Mouse (Mus musculus): ENCODE measurements around the gene Iah1. TPM values are rescaled to one million over a fixed set of nuclear protein-coding genes. Genes with fewer than 3 reads are reported as not detected.

Iah1 gene
- polyA plus RNA-seq, 1 experiment from 2014 or later: 82.5 TPM

DNA sequence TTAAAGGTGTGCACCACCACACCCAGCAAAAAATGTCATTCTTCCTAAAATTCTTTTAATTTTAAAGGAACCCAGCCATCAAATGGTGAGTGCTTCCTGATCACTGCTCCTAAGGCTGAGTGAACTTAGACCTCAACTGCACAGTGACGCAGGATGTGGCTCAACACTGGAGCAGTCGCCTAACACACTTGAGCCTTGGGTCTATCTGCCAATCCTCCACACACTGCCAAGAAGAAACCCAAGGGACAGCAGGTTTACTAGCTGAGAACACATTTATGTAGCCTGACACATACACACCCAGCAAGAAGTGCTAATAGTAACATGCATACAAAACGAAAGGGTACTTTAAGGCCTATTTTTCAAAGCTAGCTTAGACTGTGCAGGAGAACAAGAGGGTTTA lies 10.1 kb downstream of the Iah1 start:
- H3K4me1 ChIP-seq (ENCODE audit: control insufficient read depth, insufficient read depth, low read length): no peaks in the 10 kb centered on the region
- no peaks in the 10 kb centered on the region for H3K27me3 ChIP-seq (replicated peaks; ENCODE audit: control insufficient read depth, insufficient read depth, low read length)
- H3K36me3 ChIP-seq (ENCODE audit: control insufficient read depth, insufficient read depth, low read length): peaks cover 13% of the 10 kb centered on the region
- H3K9me3 ChIP-seq (ENCODE audit: control insufficient read depth, low read length): no peaks in the 10 kb centered on the region
- 97% methylated on average over 3 of the region's 3 CpGs for whole genome bisulfite sequencing
- no peak overlapping the region for H3K9ac ChIP-seq (ENCODE audit: low read depth, low read length)
- no peak overlapping the region for H3K27ac ChIP-seq (ENCODE audit: low read length)
- ATAC-seq: no peak
- H3K4me3 ChIP-seq (ENCODE audit: low read length): no peak overlapping the region
- H3K4me2 ChIP-seq (ENCODE audit: low read depth, low read length): no peak overlapping the region

DNA sequence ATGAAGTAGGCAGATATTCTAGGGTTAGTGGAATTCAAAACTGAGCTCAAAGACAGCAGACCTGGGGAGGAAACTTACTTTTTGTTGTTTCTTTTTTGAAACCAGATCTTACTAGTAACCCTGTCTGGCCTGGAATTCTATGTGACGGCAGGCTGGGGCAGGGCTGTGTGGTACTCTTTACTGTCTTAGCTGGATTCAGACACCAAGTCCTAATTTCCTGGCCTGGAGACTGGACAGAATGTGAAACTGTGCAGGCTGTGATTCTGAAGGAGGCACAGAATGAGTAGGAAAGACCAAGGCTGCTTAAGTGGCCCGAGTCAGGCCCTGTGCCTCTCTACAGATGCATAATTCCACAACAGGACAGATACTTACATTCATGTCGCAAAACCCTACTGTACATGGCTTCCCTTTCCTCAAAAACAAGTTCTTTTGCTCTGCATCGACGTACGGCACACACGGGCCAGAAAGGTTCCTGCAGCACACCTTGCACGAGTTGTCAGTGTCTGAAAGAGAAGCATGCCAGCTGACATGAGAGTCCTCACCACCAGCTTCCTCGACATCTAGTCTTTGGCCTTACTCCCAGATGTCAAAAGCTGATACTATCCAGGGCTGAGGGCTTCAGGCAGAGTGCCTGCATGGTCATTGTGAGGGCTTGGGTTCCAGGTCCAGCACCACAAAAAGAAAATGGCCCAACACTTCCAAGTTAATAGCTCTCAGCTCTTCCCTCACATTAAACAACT lies 13.6 kb downstream of the Iah1 start:
- Histone ChIP-seq H3K9ac (ENCODE audit: low read depth, low read length) (no peak overlapping the region), H3K36me3 (ENCODE audit: control insufficient read depth, insufficient read depth, low read length) (peaks cover 14% of the 10 kb centered on the region; the same call in 1 of the 2 replicates), H3K9me3 (ENCODE audit: control insufficient read depth, low read length) (no peaks in the 10 kb centered on the region), H3K27me3 (replicated peaks; ENCODE audit: control insufficient read depth, insufficient read depth, low read length) (no peaks in the 10 kb centered on the region), H3K4me3 (ENCODE audit: low read length) (no peak overlapping the region), H3K27ac (ENCODE audit: low read length) (no peak overlapping the region), H3K4me1 (ENCODE audit: control insufficient read depth, insufficient read depth, low read length) (no peaks in the 10 kb centered on the region), H3K4me2 (ENCODE audit: low read depth, low read length) (no peak overlapping the region)
- 89% methylated on average over 9 of the region's 9 CpGs for WGBS
- no peak for ATAC-seq

- 85% methylated on average over 10 of the region's 10 CpGs for WGBS
- H3K27ac ChIP-seq (ENCODE audit: low read length): no peak overlapping the region
- H3K9ac ChIP-seq (ENCODE audit: low read depth, low read length): no peak overlapping the region
- H3K4me1 ChIP-seq (ENCODE audit: control insufficient read depth, insufficient read depth, low read length): no peaks in the 10 kb centered on the region
- H3K4me2 ChIP-seq (ENCODE audit: low read depth, low read length): no peak overlapping the region
- no peak for ATAC-seq
- no peak overlapping the region for H3K4me3 ChIP-seq (ENCODE audit: low read length)
- no peaks in the 10 kb centered on the region for H3K9me3 ChIP-seq (ENCODE audit: control insufficient read depth, low read length)
- peaks cover 8% of the 10 kb centered on the region; the same call in 1 of the 2 replicates for H3K36me3 ChIP-seq (ENCODE audit: control insufficient read depth, insufficient read depth, low read length)
- H3K27me3 ChIP-seq (replicated peaks; ENCODE audit: control insufficient read depth, insufficient read depth, low read length): no peaks in the 10 kb centered on the region
These were observed 14.9 kb downstream of the Iah1 start for GRCm38 (mm10) chr12:21330961-21331576.

- no peak for ATAC-seq
These were observed 15.5 kb downstream of the Iah1 start for GRCm38 (mm10) chr12:21331711-21332110.

DNA sequence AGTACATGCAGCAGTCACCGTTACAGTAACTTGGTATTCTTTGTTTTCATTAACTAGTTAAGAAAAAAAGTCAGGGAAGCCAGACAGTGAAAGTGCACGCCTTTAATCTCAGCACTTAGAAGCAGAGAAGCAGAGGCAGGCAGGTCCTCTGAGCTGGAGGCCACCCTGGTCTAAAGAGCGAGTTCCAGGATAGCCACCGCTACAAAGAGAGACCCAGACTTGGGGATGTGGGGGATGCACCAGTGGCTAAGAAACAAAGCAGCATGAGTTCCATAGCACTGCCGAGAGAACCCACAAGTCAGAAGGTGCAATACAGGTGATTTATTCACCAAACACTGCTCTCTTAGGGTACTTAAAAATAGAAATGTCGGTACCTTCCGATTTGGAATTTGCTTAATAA lies 16.8 kb downstream of the Iah1 start:
- Histone ChIP-seq H3K36me3 (ENCODE audit: control insufficient read depth, insufficient read depth, low read length) (peaks cover 8% of the 10 kb centered on the region; the same call in 1 of the 2 replicates), H3K9ac (ENCODE audit: low read depth, low read length) (no peak overlapping the region), H3K27me3 (replicated peaks; ENCODE audit: control insufficient read depth, insufficient read depth, low read length) (no peaks in the 10 kb centered on the region), H3K4me3 (ENCODE audit: low read length) (no peak overlapping the region), H3K4me2 (ENCODE audit: low read depth, low read length) (no peak overlapping the region), H3K4me1 (ENCODE audit: control insufficient read depth, insufficient read depth, low read length) (no peaks in the 10 kb centered on the region), H3K9me3 (ENCODE audit: control insufficient read depth, low read length) (no peaks in the 10 kb centered on the region), H3K27ac (ENCODE audit: low read length) (no peak overlapping the region)
- WGBS: 91% methylated on average over 7 of the region's 7 CpGs
- no peak for ATAC-seq

More at GRCm38 (mm10) chr12:21331711-21332110, 15.5 kb downstream of the Iah1 start:
- H3K9ac ChIP-seq (ENCODE audit: low read depth, low read length): no peak overlapping the region
- no peaks in the 10 kb centered on the region for H3K4me1 ChIP-seq (ENCODE audit: control insufficient read depth, insufficient read depth, low read length)
- no peak overlapping the region for H3K4me3 ChIP-seq (ENCODE audit: low read length)
- H3K36me3 ChIP-seq (ENCODE audit: control insufficient read depth, insufficient read depth, low read length): peaks cover 8% of the 10 kb centered on the region; the same call in 1 of the 2 replicates
- WGBS: 85% methylated on average over 6 of the region's 6 CpGs
- H3K4me2 ChIP-seq (ENCODE audit: low read depth, low read length): no peak overlapping the region
- H3K9me3 ChIP-seq (ENCODE audit: control insufficient read depth, low read length): no peaks in the 10 kb centered on the region
- no peaks in the 10 kb centered on the region for H3K27me3 ChIP-seq (replicated peaks; ENCODE audit: control insufficient read depth, insufficient read depth, low read length)
- no peak overlapping the region for H3K27ac ChIP-seq (ENCODE audit: low read length)

DNA sequence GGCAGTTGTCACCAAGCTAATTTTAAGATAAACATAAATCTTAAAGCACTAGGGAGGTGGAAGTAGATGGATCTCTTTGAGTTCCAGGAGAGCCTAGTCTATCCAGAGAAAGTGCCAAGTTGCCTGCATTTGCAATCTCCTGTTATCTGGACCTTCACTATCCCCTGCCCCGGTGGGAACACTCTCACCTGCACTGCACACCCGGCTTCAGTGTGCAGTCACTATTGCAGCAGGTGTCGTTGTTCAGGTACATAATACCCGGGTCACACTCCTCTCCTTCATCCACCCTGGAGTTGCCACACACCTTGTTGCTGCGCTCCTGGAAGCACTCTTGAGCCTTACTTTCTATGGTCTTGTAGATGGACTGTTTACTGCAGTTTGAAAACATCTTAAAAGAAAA lies 17.6 kb downstream of the Iah1 start:
- H3K4me1 ChIP-seq (ENCODE audit: control insufficient read depth, insufficient read depth, low read length): no peaks in the 10 kb centered on the region
- peaks cover 8% of the 10 kb centered on the region; the same call in 1 of the 2 replicates for H3K36me3 ChIP-seq (ENCODE audit: control insufficient read depth, insufficient read depth, low read length)
- no peak overlapping the region for H3K4me3 ChIP-seq (ENCODE audit: low read length)
- WGBS: 91% methylated on average over 5 of the region's 5 CpGs
- no peak overlapping the region for H3K9ac ChIP-seq (ENCODE audit: low read depth, low read length)
- ATAC-seq: peak; percentile 65; the same call in 1 of the 2 replicates
- no peaks in the 10 kb centered on the region for H3K9me3 ChIP-seq (ENCODE audit: control insufficient read depth, low read length)
- no peak overlapping the region for H3K27ac ChIP-seq (ENCODE audit: low read length)
- no peak overlapping the region for H3K4me2 ChIP-seq (ENCODE audit: low read depth, low read length)
- no peaks in the 10 kb centered on the region for H3K27me3 ChIP-seq (replicated peaks; ENCODE audit: control insufficient read depth, insufficient read depth, low read length)

DNA sequence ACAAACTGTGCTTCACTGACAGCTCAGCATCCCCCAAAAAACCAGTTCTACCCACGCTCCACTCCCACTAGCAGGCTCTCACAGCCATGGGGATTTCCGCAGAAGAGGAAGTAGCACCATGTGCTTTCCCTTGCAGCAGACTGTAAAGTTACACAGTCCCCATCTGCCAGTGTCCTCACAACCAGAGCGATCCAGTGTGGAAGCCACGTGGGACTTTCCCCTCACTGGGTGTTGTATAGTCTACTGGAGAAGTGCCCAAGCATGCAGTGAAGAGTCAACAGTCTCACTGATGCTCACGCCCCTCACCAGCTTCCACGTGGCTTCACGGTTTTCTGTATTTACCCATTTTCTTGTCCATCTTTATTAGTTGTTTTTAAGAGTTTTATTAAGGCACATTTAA lies 19.7 kb downstream of the Iah1 start:
- ATAC-seq: no peak
- 80% methylated on average over 7 of the region's 7 CpGs for WGBS
- H3K4me3 ChIP-seq (ENCODE audit: low read length): no peak overlapping the region
- peaks cover 4% of the 10 kb centered on the region; the same call in 1 of the 2 replicates for H3K36me3 ChIP-seq (ENCODE audit: control insufficient read depth, insufficient read depth, low read length)
- H3K9ac ChIP-seq (ENCODE audit: low read depth, low read length): no peak overlapping the region
- no peaks in the 10 kb centered on the region for H3K27me3 ChIP-seq (replicated peaks; ENCODE audit: control insufficient read depth, insufficient read depth, low read length)
- H3K4me1 ChIP-seq (ENCODE audit: control insufficient read depth, insufficient read depth, low read length): no peaks in the 10 kb centered on the region
- no peak overlapping the region for H3K4me2 ChIP-seq (ENCODE audit: low read depth, low read length)
- H3K9me3 ChIP-seq (ENCODE audit: control insufficient read depth, low read length): no peaks in the 10 kb centered on the region
- H3K27ac ChIP-seq (ENCODE audit: low read length): no peak overlapping the region

DNA sequence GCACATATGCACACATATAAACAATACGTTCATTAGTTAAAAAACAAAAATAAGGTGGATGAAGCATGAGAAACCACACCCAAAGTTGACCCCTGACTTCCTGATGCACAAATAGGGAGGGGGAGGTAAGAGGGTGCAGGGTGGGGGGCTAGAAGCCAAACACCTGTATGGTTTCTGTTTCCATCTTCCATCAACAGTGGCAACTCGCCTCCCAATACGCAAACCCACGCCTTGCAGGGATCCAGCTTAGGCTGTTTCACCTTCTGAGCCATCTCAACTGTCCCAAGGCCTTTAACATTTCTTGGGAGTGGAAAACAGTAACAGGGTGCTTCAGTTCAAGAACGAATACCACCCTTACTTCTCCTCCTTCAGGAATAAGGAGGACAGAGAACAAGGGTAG lies 21.0 kb downstream of the Iah1 start:
- H3K27me3 ChIP-seq (replicated peaks; ENCODE audit: control insufficient read depth, insufficient read depth, low read length): no peaks in the 10 kb centered on the region
- H3K36me3 ChIP-seq (ENCODE audit: control insufficient read depth, insufficient read depth, low read length): peaks cover 4% of the 10 kb centered on the region; the same call in 1 of the 2 replicates
- H3K9ac ChIP-seq (ENCODE audit: low read depth, low read length): no peak overlapping the region
- H3K9me3 ChIP-seq (ENCODE audit: control insufficient read depth, low read length): no peaks in the 10 kb centered on the region
- H3K27ac ChIP-seq (ENCODE audit: low read length): no peak overlapping the region
- H3K4me2 ChIP-seq (ENCODE audit: low read depth, low read length): no peak overlapping the region
- H3K4me3 ChIP-seq (ENCODE audit: low read length): no peak overlapping the region
- WGBS: 95% methylated on average over 5 of the region's 5 CpGs
- no peak for ATAC-seq
- H3K4me1 ChIP-seq (ENCODE audit: control insufficient read depth, insufficient read depth, low read length): no peaks in the 10 kb centered on the region

- ATAC-seq: no peak
- Histone ChIP-seq H3K4me2 (ENCODE audit: low read depth, low read length) (no peak overlapping the region), H3K27ac (ENCODE audit: low read length) (no peak overlapping the region), H3K36me3 (ENCODE audit: control insufficient read depth, insufficient read depth, low read length) (no peaks in the 10 kb centered on the region), H3K27me3 (replicated peaks; ENCODE audit: control insufficient read depth, insufficient read depth, low read length) (no peaks in the 10 kb centered on the region), H3K4me1 (ENCODE audit: control insufficient read depth, insufficient read depth, low read length) (no peaks in the 10 kb centered on the region), H3K9ac (ENCODE audit: low read depth, low read length) (no peak overlapping the region), H3K4me3 (ENCODE audit: low read length) (no peak overlapping the region), H3K9me3 (ENCODE audit: control insufficient read depth, low read length) (no peaks in the 10 kb centered on the region)
- WGBS: 97% methylated on average over 5 of the region's 5 CpGs
These were observed 24.5 kb downstream of the Iah1 start for GRCm38 (mm10) chr12:21340674-21341073.
